8 mouse cellular contexts compared by ENCODE assay signal in genomic region chr9:116098724-116099595, GRCm38 (mm10).
DNase-seq lines count a peak whose midpoint lies in the region; ATAC-seq lines count a peak whose summit lies in the region.

No protein-coding gene starts in this region.

- H3K4me2 ChIP-seq in liver, embryonic 12.5 days = no peak overlapping the region

- no peak overlapping the region for H3K9ac ChIP-seq in liver, embryonic 12.5 days

- peaks cover 18% of the 10 kb centered on the region for H3K36me3 ChIP-seq in liver, embryonic 12.5 days
- peaks cover 14% of the 10 kb centered on the region for H3K36me3 ChIP-seq in embryonic facial prominence, embryonic 10.5 days (replicated peaks)

- peak; percentile 23 for DNase-seq in liver
- DNase-seq in embryonic facial prominence, embryonic 10.5 days (ENCODE audit: low spot score) = peak; percentile 49
- peak; percentile 58 for DNase-seq in heart, adult 8-10 months (ENCODE audit: low spot score)
- DNase-seq in kidney, postnatal 10 days = peak; percentile 84
- peak; percentile 39 for DNase-seq in mesoderm, embryonic 11.5 days (ENCODE audit: low read depth, low spot score)
- no peak for DNase-seq in spleen, postnatal 36 days (ENCODE audit: low spot score in 2 of 2)
- DNase-seq in cerebellum, adult 18-20 months = no peak

- no peaks in the 10 kb centered on the region for H3K27me3 ChIP-seq in liver, embryonic 12.5 days (replicated peaks)
- no peaks in the 10 kb centered on the region for H3K27me3 ChIP-seq in embryonic facial prominence, embryonic 10.5 days (replicated peaks; ENCODE audit: low read depth, poor library complexity, severe bottlenecking)

- H3K9me3 ChIP-seq in liver, embryonic 12.5 days (replicated peaks) = no peaks in the 10 kb centered on the region
- no peaks in the 10 kb centered on the region for H3K9me3 ChIP-seq in embryonic facial prominence, embryonic 10.5 days

- no peak for ATAC-seq in liver, embryonic 12.5 days

- 68% methylated on average over 16 of the region's 16 CpGs for WGBS in liver, embryonic 12.5 days (ENCODE audit: insufficient replicate concordance)
- WGBS in embryonic facial prominence, embryonic 10.5 days = 69% methylated on average over 16 of the region's 16 CpGs

- H3K4me1 ChIP-seq in liver, embryonic 12.5 days = no peaks in the 10 kb centered on the region; the same call in 1 of the 2 replicates
- H3K4me1 ChIP-seq in embryonic facial prominence, embryonic 10.5 days = peaks cover 36% of the 10 kb centered on the region

- H3K27ac ChIP-seq in liver, embryonic 12.5 days = no peak overlapping the region
- peak overlapping the region; percentile 44 for H3K27ac ChIP-seq in embryonic facial prominence, embryonic 10.5 days (replicated peaks)

- no peak overlapping the region for H3K4me3 ChIP-seq in liver, embryonic 12.5 days
- no peak overlapping the region for H3K4me3 ChIP-seq in embryonic facial prominence, embryonic 10.5 days

Comparison
In these comparisons a context has a peak if more than half of its experiments do, and no peak if none do; other contexts are left out.
1. DNase-seq: peak in liver (single experiment), embryonic facial prominence, embryonic 10.5 days (single experiment), heart, adult 8-10 months (single experiment), kidney, postnatal 10 days (single experiment) and mesoderm, embryonic 11.5 days (single experiment); none in spleen, postnatal 36 days (0 of 2) and cerebellum, adult 18-20 months (0 of 2).